Mouse (Mus musculus) heart, postnatal 0 days (tissue): ENCODE measurements at regions not wholly inside any gene's neighbourhood (a gene's known extent, or its start where the extent isn't known, plus 50 kb on each side); places are given as distances from the start of the nearest gene placed in this dataset.

Source experiments
- CTCF ChIP-seq: IDR thresholded peaks from 2 replicates; pipeline ENCODE4 v1.5.1; 2016; ENCODE audit warnings: antibody characterized with exemption, control low read depth, low read depth
- EP300 ChIP-seq: IDR thresholded peaks from 2 replicates; pipeline ENCODE4 v1.6.1; 2016; ENCODE audit warnings: antibody characterized with exemption, low read depth

DNA sequence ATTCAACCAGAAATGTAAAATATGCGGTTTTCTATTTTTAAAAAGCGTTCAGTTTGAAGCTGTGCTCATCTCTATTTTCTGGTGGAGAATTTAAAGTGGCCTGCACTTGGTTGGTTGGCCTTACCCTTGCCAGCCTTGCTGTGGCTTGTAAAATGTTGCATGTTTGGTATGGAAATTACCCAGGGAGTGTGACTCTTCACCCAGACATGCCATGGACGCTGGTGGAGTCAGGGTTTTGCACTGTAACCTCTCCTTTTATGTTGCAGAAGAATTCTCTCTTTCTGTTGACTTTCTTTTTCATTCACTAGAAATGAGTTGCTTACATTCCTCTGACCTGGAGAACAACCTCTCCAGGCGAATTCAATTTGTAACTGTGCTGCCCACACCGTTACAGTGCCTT lies 157.5 kb upstream of the Gorab start:
- no peak for TF ChIP-seq CTCF
- TF ChIP-seq EP300, result no peak
